Mouse (Mus musculus): ENCODE measurements at regions not wholly inside any gene's neighbourhood (a gene's known extent, or its start where the extent isn't known, plus 50 kb on each side); places are given as distances from the start of the nearest gene placed in this dataset.

GRCm38 (mm10) chr10:56708411-56708810, 331.3 kb downstream of the Gja1 start:
- Histone ChIP-seq H3K4me3 (ENCODE audit: low read depth, low read length) (no peak overlapping the region), H3K27ac (ENCODE audit: low read depth, low read length) (no peak overlapping the region), H3K36me3 (ENCODE audit: control insufficient read depth, insufficient read depth, low read length) (no peaks in the 10 kb centered on the region), H3K4me2 (replicated peaks; ENCODE audit: low read depth, low read length) (no peak overlapping the region), H3K9ac (ENCODE audit: low read depth, low read length) (no peak overlapping the region), H3K9me3 (ENCODE audit: control insufficient read depth, low read length) (no peaks in the 10 kb centered on the region), H3K4me1 (replicated peaks; ENCODE audit: control insufficient read depth, insufficient read depth, low read length) (no peaks in the 10 kb centered on the region), H3K27me3 (ENCODE audit: control insufficient read depth, insufficient read depth, low read length) (no peaks in the 10 kb centered on the region)
- 91% methylated on average over 2 of the region's 2 CpGs for WGBS
- DNase-seq (ENCODE audit: low spot score): no peak
- ATAC-seq (ENCODE audit: low FRiP score): no peak

- Histone ChIP-seq H3K4me2 (replicated peaks; ENCODE audit: low read depth, low read length) (no peak overlapping the region), H3K27ac (ENCODE audit: low read depth, low read length) (no peak overlapping the region), H3K9ac (ENCODE audit: low read depth, low read length) (no peak overlapping the region), H3K4me1 (replicated peaks; ENCODE audit: control insufficient read depth, insufficient read depth, low read length) (no peaks in the 10 kb centered on the region), H3K9me3 (ENCODE audit: control insufficient read depth, low read length) (no peaks in the 10 kb centered on the region), H3K4me3 (ENCODE audit: low read depth, low read length) (no peak overlapping the region), H3K36me3 (ENCODE audit: control insufficient read depth, insufficient read depth, low read length) (no peaks in the 10 kb centered on the region), H3K27me3 (ENCODE audit: control insufficient read depth, insufficient read depth, low read length) (no peaks in the 10 kb centered on the region)
- ATAC-seq (ENCODE audit: low FRiP score): no peak
- no peak for DNase-seq (ENCODE audit: low spot score)
- 86% methylated on average over 1 of the region's 1 CpGs for WGBS
These were observed 331.8 kb downstream of the Gja1 start for GRCm38 (mm10) chr10:56708886-56709285.

- no peaks in the 10 kb centered on the region for H3K9me3 ChIP-seq (ENCODE audit: control insufficient read depth, low read length)
- no peak overlapping the region for H3K4me3 ChIP-seq (ENCODE audit: low read depth, low read length)
- H3K9ac ChIP-seq (ENCODE audit: low read depth, low read length): no peak overlapping the region
- H3K27me3 ChIP-seq (ENCODE audit: control insufficient read depth, insufficient read depth, low read length): no peaks in the 10 kb centered on the region
- no peak overlapping the region for H3K4me2 ChIP-seq (replicated peaks; ENCODE audit: low read depth, low read length)
- DNase-seq (ENCODE audit: low spot score) (no peak), ATAC-seq (ENCODE audit: low FRiP score) (peak; percentile 40)
- no peaks in the 10 kb centered on the region for H3K36me3 ChIP-seq (ENCODE audit: control insufficient read depth, insufficient read depth, low read length)
- H3K4me1 ChIP-seq (replicated peaks; ENCODE audit: control insufficient read depth, insufficient read depth, low read length): no peaks in the 10 kb centered on the region
- WGBS: 49% methylated on average over 7 of the region's 7 CpGs
- no peak overlapping the region for H3K27ac ChIP-seq (ENCODE audit: low read depth, low read length)
These were observed 335.5 kb downstream of the Gja1 start for GRCm38 (mm10) chr10:56712611-56713105.

- no peak for ATAC-seq (ENCODE audit: low FRiP score)
- H3K4me3 ChIP-seq (ENCODE audit: low read depth, low read length): no peak overlapping the region
These were observed 359.9 kb downstream of the Gja1 start for GRCm38 (mm10) chr10:56737073-56737472.

GRCm38 (mm10) chr10:56739621-56740020, 362.5 kb downstream of the Gja1 start:
- H3K27ac ChIP-seq (ENCODE audit: low read depth, low read length): no peak overlapping the region
- DNase-seq (ENCODE audit: low spot score) (no peak), ATAC-seq (ENCODE audit: low FRiP score) (no peak)
- no peaks in the 10 kb centered on the region for H3K9me3 ChIP-seq (ENCODE audit: control insufficient read depth, low read length)
- H3K4me1 ChIP-seq (replicated peaks; ENCODE audit: control insufficient read depth, insufficient read depth, low read length): no peaks in the 10 kb centered on the region
- H3K4me3 ChIP-seq (ENCODE audit: low read depth, low read length): no peak overlapping the region
- H3K36me3 ChIP-seq (ENCODE audit: control insufficient read depth, insufficient read depth, low read length): no peaks in the 10 kb centered on the region
- H3K27me3 ChIP-seq (ENCODE audit: control insufficient read depth, insufficient read depth, low read length): no peaks in the 10 kb centered on the region
- H3K4me2 ChIP-seq (replicated peaks; ENCODE audit: low read depth, low read length): no peak overlapping the region
- no peak overlapping the region for H3K9ac ChIP-seq (ENCODE audit: low read depth, low read length)
- WGBS: 74% methylated on average over 3 of the region's 3 CpGs

More at GRCm38 (mm10) chr10:56737073-56737472, 359.9 kb downstream of the Gja1 start:
- Histone ChIP-seq H3K27me3 (ENCODE audit: control insufficient read depth, insufficient read depth, low read length) (no peaks in the 10 kb centered on the region), H3K9ac (ENCODE audit: low read depth, low read length) (no peak overlapping the region), H3K27ac (ENCODE audit: low read depth, low read length) (no peak overlapping the region), H3K36me3 (ENCODE audit: control insufficient read depth, insufficient read depth, low read length) (no peaks in the 10 kb centered on the region), H3K4me2 (replicated peaks; ENCODE audit: low read depth, low read length) (no peak overlapping the region), H3K4me1 (replicated peaks; ENCODE audit: control insufficient read depth, insufficient read depth, low read length) (no peaks in the 10 kb centered on the region), H3K9me3 (ENCODE audit: control insufficient read depth, low read length) (no peaks in the 10 kb centered on the region)
- DNase-seq (ENCODE audit: low spot score): no peak

GRCm38 (mm10) chr10:56752134-56752533, 375.0 kb downstream of the Gja1 start:
- H3K36me3 ChIP-seq (ENCODE audit: control insufficient read depth, insufficient read depth, low read length): no peaks in the 10 kb centered on the region
- H3K4me1 ChIP-seq (replicated peaks; ENCODE audit: control insufficient read depth, insufficient read depth, low read length): no peaks in the 10 kb centered on the region
- H3K4me3 ChIP-seq (ENCODE audit: low read depth, low read length): no peak overlapping the region
- no peak for ATAC-seq (ENCODE audit: low FRiP score)
- H3K27ac ChIP-seq (ENCODE audit: low read depth, low read length): no peak overlapping the region
- H3K27me3 ChIP-seq (ENCODE audit: control insufficient read depth, insufficient read depth, low read length): no peaks in the 10 kb centered on the region
- peak; percentile 2 for DNase-seq (ENCODE audit: low spot score)
- H3K9me3 ChIP-seq (ENCODE audit: control insufficient read depth, low read length): no peaks in the 10 kb centered on the region
- 9% methylated on average over 1 of the region's 2 CpGs for WGBS
- H3K4me2 ChIP-seq (replicated peaks; ENCODE audit: low read depth, low read length): no peak overlapping the region
- no peak overlapping the region for H3K9ac ChIP-seq (ENCODE audit: low read depth, low read length)

GRCm38 (mm10) chr10:56753576-56753975, 376.4 kb downstream of the Gja1 start:
- DNase-seq (ENCODE audit: low spot score) (no peak), ATAC-seq (ENCODE audit: low FRiP score) (no peak)
- no peak overlapping the region for H3K4me2 ChIP-seq (replicated peaks; ENCODE audit: low read depth, low read length)
- no peaks in the 10 kb centered on the region for H3K4me1 ChIP-seq (replicated peaks; ENCODE audit: control insufficient read depth, insufficient read depth, low read length)
- H3K27ac ChIP-seq (ENCODE audit: low read depth, low read length): no peak overlapping the region
- no peaks in the 10 kb centered on the region for H3K36me3 ChIP-seq (ENCODE audit: control insufficient read depth, insufficient read depth, low read length)
- no peak overlapping the region for H3K9ac ChIP-seq (ENCODE audit: low read depth, low read length)
- no peaks in the 10 kb centered on the region for H3K9me3 ChIP-seq (ENCODE audit: control insufficient read depth, low read length)
- no peaks in the 10 kb centered on the region for H3K27me3 ChIP-seq (ENCODE audit: control insufficient read depth, insufficient read depth, low read length)
- 63% methylated on average over 2 of the region's 2 CpGs for WGBS
- H3K4me3 ChIP-seq (ENCODE audit: low read depth, low read length): no peak overlapping the region

- ATAC-seq (ENCODE audit: low FRiP score): no peak
- WGBS: 75% methylated on average over 11 of the region's 11 CpGs
These were observed 377.5 kb downstream of the Gja1 start for GRCm38 (mm10) chr10:56754546-56755175.

GRCm38 (mm10) chr10:56770629-56771028, 393.5 kb downstream of the Gja1 start:
- Histone ChIP-seq H3K27me3 (ENCODE audit: control insufficient read depth, insufficient read depth, low read length) (no peaks in the 10 kb centered on the region), H3K9ac (ENCODE audit: low read depth, low read length) (no peak overlapping the region), H3K4me1 (replicated peaks; ENCODE audit: control insufficient read depth, insufficient read depth, low read length) (no peaks in the 10 kb centered on the region), H3K9me3 (ENCODE audit: control insufficient read depth, low read length) (no peaks in the 10 kb centered on the region), H3K36me3 (ENCODE audit: control insufficient read depth, insufficient read depth, low read length) (no peaks in the 10 kb centered on the region), H3K27ac (ENCODE audit: low read depth, low read length) (no peak overlapping the region), H3K4me3 (ENCODE audit: low read depth, low read length) (no peak overlapping the region), H3K4me2 (replicated peaks; ENCODE audit: low read depth, low read length) (no peak overlapping the region)
- WGBS: 85% methylated on average over 4 of the region's 4 CpGs
- DNase-seq (ENCODE audit: low spot score) (no peak), ATAC-seq (ENCODE audit: low FRiP score) (no peak)

More at GRCm38 (mm10) chr10:56754546-56755175, 377.5 kb downstream of the Gja1 start:
- Histone ChIP-seq H3K4me1 (replicated peaks; ENCODE audit: control insufficient read depth, insufficient read depth, low read length) (no peaks in the 10 kb centered on the region), H3K27me3 (ENCODE audit: control insufficient read depth, insufficient read depth, low read length) (no peaks in the 10 kb centered on the region), H3K4me3 (ENCODE audit: low read depth, low read length) (no peak overlapping the region), H3K27ac (ENCODE audit: low read depth, low read length) (no peak overlapping the region), H3K4me2 (replicated peaks; ENCODE audit: low read depth, low read length) (no peak overlapping the region), H3K9ac (ENCODE audit: low read depth, low read length) (no peak overlapping the region), H3K9me3 (ENCODE audit: control insufficient read depth, low read length) (no peaks in the 10 kb centered on the region), H3K36me3 (ENCODE audit: control insufficient read depth, insufficient read depth, low read length) (no peaks in the 10 kb centered on the region)
- DNase-seq (ENCODE audit: low spot score): no peak

All from hindbrain, embryonic 11.5 days (tissue).